Mouse (Mus musculus): ENCODE results near the gene Rpl21. TPM values are rescaled to one million over a fixed set of nuclear protein-coding genes. Genes with fewer than 3 reads are reported as not detected.

Gene Rpl21
- polyA plus RNA-seq, 1 experiment from 2014 or later = 312 TPM

GRCm38 (mm10) chr5:146806004-146806430 is 26.7 kb upstream of the Rpl21 start:
- no peak overlapping the region for H3K4me2 ChIP-seq
- no peaks in the 10 kb centered on the region for H3K27me3 ChIP-seq
- 81% methylated on average over 8 of the region's 8 CpGs for WGBS
- H3K36me3 ChIP-seq = no peaks in the 10 kb centered on the region
- no peak for ATAC-seq (ENCODE audit: low FRiP score, low read depth)
- no peak overlapping the region for H3K4me3 ChIP-seq
- H3K4me1 ChIP-seq (replicated peaks) = no peaks in the 10 kb centered on the region
- H3K27ac ChIP-seq (replicated peaks) = no peak overlapping the region
- H3K9ac ChIP-seq = no peak overlapping the region
- no peaks in the 10 kb centered on the region for H3K9me3 ChIP-seq

GRCm38 (mm10) chr5:146809951-146810350 is 22.7 kb upstream of the Rpl21 start:
- WGBS = 85% methylated on average over 5 of the region's 5 CpGs
- Histone ChIP-seq H3K9ac (no peak overlapping the region), H3K4me1 (replicated peaks) (no peaks in the 10 kb centered on the region), H3K27me3 (no peaks in the 10 kb centered on the region), H3K36me3 (no peaks in the 10 kb centered on the region), H3K4me3 (no peak overlapping the region), H3K4me2 (no peak overlapping the region), H3K27ac (replicated peaks) (no peak overlapping the region), H3K9me3 (no peaks in the 10 kb centered on the region)
- no peak for ATAC-seq (ENCODE audit: low FRiP score, low read depth)

GRCm38 (mm10) chr5:146812866-146813265 is 19.8 kb upstream of the Rpl21 start:
- H3K4me3 ChIP-seq = no peak overlapping the region
- H3K27me3 ChIP-seq = no peaks in the 10 kb centered on the region
- no peaks in the 10 kb centered on the region for H3K36me3 ChIP-seq
- ATAC-seq (ENCODE audit: low FRiP score, low read depth) = no peak
- no peaks in the 10 kb centered on the region for H3K4me1 ChIP-seq (replicated peaks)
- no peak overlapping the region for H3K27ac ChIP-seq (replicated peaks)
- no peak overlapping the region for H3K9ac ChIP-seq
- H3K9me3 ChIP-seq = no peaks in the 10 kb centered on the region
- no peak overlapping the region for H3K4me2 ChIP-seq
- WGBS = 90% methylated on average over 5 of the region's 5 CpGs

- Histone ChIP-seq H3K4me1 (replicated peaks) (no peaks in the 10 kb centered on the region), H3K9ac (no peak overlapping the region), H3K4me3 (no peak overlapping the region), H3K27me3 (no peaks in the 10 kb centered on the region), H3K36me3 (no peaks in the 10 kb centered on the region), H3K9me3 (no peaks in the 10 kb centered on the region), H3K27ac (replicated peaks) (no peak overlapping the region), H3K4me2 (no peak overlapping the region)
- WGBS = 88% methylated on average over 4 of the region's 4 CpGs
- no peak for ATAC-seq (ENCODE audit: low FRiP score, low read depth)
Observed at GRCm38 (mm10) chr5:146813421-146813820, 19.3 kb upstream of the Rpl21 start.

GRCm38 (mm10) chr5:146815394-146815793 is 17.3 kb upstream of the Rpl21 start:
- ATAC-seq (ENCODE audit: low FRiP score, low read depth) = no peak
- no peaks in the 10 kb centered on the region for H3K9me3 ChIP-seq
- H3K4me2 ChIP-seq = no peak overlapping the region
- no peaks in the 10 kb centered on the region for H3K4me1 ChIP-seq (replicated peaks)
- no peak overlapping the region for H3K27ac ChIP-seq (replicated peaks)
- H3K27me3 ChIP-seq = no peaks in the 10 kb centered on the region
- 88% methylated on average over 4 of the region's 4 CpGs for WGBS
- no peak overlapping the region for H3K9ac ChIP-seq
- no peak overlapping the region for H3K4me3 ChIP-seq
- no peaks in the 10 kb centered on the region for H3K36me3 ChIP-seq

- H3K9ac ChIP-seq = no peak overlapping the region
- H3K27ac ChIP-seq (replicated peaks) = no peak overlapping the region
- H3K9me3 ChIP-seq = no peaks in the 10 kb centered on the region
- 87% methylated on average over 8 of the region's 8 CpGs for WGBS
- H3K4me2 ChIP-seq = no peak overlapping the region
- no peaks in the 10 kb centered on the region for H3K4me1 ChIP-seq (replicated peaks)
- H3K4me3 ChIP-seq = no peak overlapping the region
- no peaks in the 10 kb centered on the region for H3K27me3 ChIP-seq
- H3K36me3 ChIP-seq = no peaks in the 10 kb centered on the region
- ATAC-seq (ENCODE audit: low FRiP score, low read depth) = no peak
Observed at GRCm38 (mm10) chr5:146817583-146817982, 15.1 kb upstream of the Rpl21 start.

GRCm38 (mm10) chr5:146818906-146819623 is 13.6 kb upstream of the Rpl21 start:
- ATAC-seq (ENCODE audit: low FRiP score, low read depth) = no peak
- H3K27ac ChIP-seq (replicated peaks) = no peak overlapping the region
- no peak overlapping the region for H3K4me3 ChIP-seq

GRCm38 (mm10) chr5:146823005-146823404 is 9.7 kb upstream of the Rpl21 start:
- Histone ChIP-seq H3K27me3 (no peaks in the 10 kb centered on the region), H3K9ac (no peak overlapping the region), H3K36me3 (no peaks in the 10 kb centered on the region), H3K9me3 (no peaks in the 10 kb centered on the region), H3K4me3 (no peak overlapping the region), H3K4me2 (no peak overlapping the region), H3K27ac (replicated peaks) (no peak overlapping the region), H3K4me1 (replicated peaks) (no peaks in the 10 kb centered on the region)
- 87% methylated on average over 5 of the region's 5 CpGs for WGBS
- no peak for ATAC-seq (ENCODE audit: low FRiP score, low read depth)

More at GRCm38 (mm10) chr5:146818906-146819623, 13.6 kb upstream of the Rpl21 start:
- Histone ChIP-seq H3K36me3 (no peaks in the 10 kb centered on the region), H3K4me2 (no peak overlapping the region), H3K4me1 (replicated peaks) (no peaks in the 10 kb centered on the region), H3K9ac (no peak overlapping the region), H3K9me3 (no peaks in the 10 kb centered on the region), H3K27me3 (no peaks in the 10 kb centered on the region)
- 58% methylated on average over 8 of the region's 8 CpGs for WGBS

GRCm38 (mm10) chr5:146829528-146829927 is 3.2 kb upstream of the Rpl21 start:
- Histone ChIP-seq H3K4me3 (no peak overlapping the region), H3K4me1 (replicated peaks) (peaks cover 17% of the 10 kb centered on the region), H3K9me3 (no peaks in the 10 kb centered on the region), H3K9ac (no peak overlapping the region), H3K4me2 (no peak overlapping the region), H3K36me3 (peaks cover 1% of the 10 kb centered on the region; the same call in 1 of the 2 replicates), H3K27ac (replicated peaks) (no peak overlapping the region), H3K27me3 (no peaks in the 10 kb centered on the region)
- no peak for ATAC-seq (ENCODE audit: low FRiP score, low read depth)
- WGBS = 54% methylated on average over 8 of the region's 8 CpGs

GRCm38 (mm10) chr5:146832435-146832768 is 288 bp upstream of the Rpl21 start:
- H3K4me2 ChIP-seq = peak overlapping the region; percentile 70
- no peaks in the 10 kb centered on the region for H3K27me3 ChIP-seq
- no peak; the same call in 1 of the 2 replicates for ATAC-seq (ENCODE audit: low FRiP score, low read depth)
- H3K4me1 ChIP-seq (replicated peaks) = peaks cover 21% of the 10 kb centered on the region
- H3K9ac ChIP-seq = peak overlapping the region; percentile 81
- peak overlapping the region; percentile 96 for H3K27ac ChIP-seq (replicated peaks)
- peaks cover 30% of the 10 kb centered on the region for H3K36me3 ChIP-seq
- H3K4me3 ChIP-seq = peak overlapping the region; percentile 87
- WGBS = 48% methylated on average over 7 of the region's 7 CpGs
- H3K9me3 ChIP-seq = no peaks in the 10 kb centered on the region

GRCm38 (mm10) chr5:146833673-146834201 is 1.0 kb downstream of the Rpl21 start:
- peaks cover 21% of the 10 kb centered on the region for H3K4me1 ChIP-seq (replicated peaks)
- H3K27ac ChIP-seq (replicated peaks) = peak overlapping the region; percentile 96; the same call in 1 of the 2 replicates
- ATAC-seq (ENCODE audit: low FRiP score, low read depth) = no peak
- no peaks in the 10 kb centered on the region for H3K9me3 ChIP-seq
- peaks cover 38% of the 10 kb centered on the region for H3K36me3 ChIP-seq
- H3K27me3 ChIP-seq = no peaks in the 10 kb centered on the region
- WGBS = 29% methylated on average over 8 of the region's 8 CpGs
- peak overlapping the region; percentile 81 for H3K9ac ChIP-seq
- peak overlapping the region; percentile 70 for H3K4me2 ChIP-seq
- peak overlapping the region; percentile 87 for H3K4me3 ChIP-seq

GRCm38 (mm10) chr5:146834959-146835358 is 2.3 kb downstream of the Rpl21 start:
- H3K9ac ChIP-seq = no peak overlapping the region
- peaks cover 21% of the 10 kb centered on the region for H3K4me1 ChIP-seq (replicated peaks)
- no peak for ATAC-seq (ENCODE audit: low FRiP score, low read depth)
- H3K27me3 ChIP-seq = no peaks in the 10 kb centered on the region
- 88% methylated on average over 8 of the region's 8 CpGs for WGBS
- no peak overlapping the region for H3K27ac ChIP-seq (replicated peaks)
- H3K4me2 ChIP-seq = no peak overlapping the region
- H3K9me3 ChIP-seq = no peaks in the 10 kb centered on the region
- no peak overlapping the region for H3K4me3 ChIP-seq
- peaks cover 45% of the 10 kb centered on the region for H3K36me3 ChIP-seq

All from hindbrain, embryonic 15.5 days (tissue).